ENCODE assay signal across 9 mouse cellular contexts in genomic region chrX:166167307-166167706, GRCm38 (mm10). TPM values are rescaled to one million over a fixed set of nuclear protein-coding genes. Genes with fewer than 3 reads are reported as not detected.
A peak's percentile ranks its signal among the peaks of the same experiment; 100 is the strongest.
DNase-seq lines count a peak whose midpoint lies in the region; ATAC-seq and TF ChIP-seq lines count a peak whose summit lies in the region.
"Had no signal": no experiment of that assay in that cellular context is flagged by ENCODE, and none has a peak within 500 bp of the region (broad histone marks: within the 10 kb centered on the region; RNA-seq: fewer than 3 reads in every experiment).

No protein-coding gene starts in this region.

- in situ Hi-C loops in ES-E14 (cut with MboI; ENCODE audit: low sequenced_read_pairs in 2 of 2, unreplicated experiment in 2 of 2) = loop anchor here in 1 of 2 experiments (25.0 kb wide), 2 partner anchors 195 to 495 kb away; no protein-coding TSS in a partner anchor

- no peak overlapping the region for H3K4me3 ChIP-seq in ES-E14 (ENCODE audit: insufficient read depth in 1 of 2, low read depth in 1 of 2, low read length in 2 of 2, poor library complexity in 1 of 2, severe bottlenecking in 1 of 2)
- H3K4me3 ChIP-seq in embryonic facial prominence, embryonic 11.5 days (ENCODE audit: low read depth, low read length) = no peak overlapping the region
- no peak overlapping the region for H3K4me3 ChIP-seq in stomach, postnatal 0 days (ENCODE audit: low read depth, low read length)
- no peak overlapping the region for H3K4me3 ChIP-seq in forebrain, embryonic 13.5 days
- H3K4me3 ChIP-seq: liver, embryonic 13.5 days had no signal

- no peaks in the 10 kb centered on the region for H3K36me3 ChIP-seq in ES-E14 (ENCODE audit: control insufficient read depth, insufficient read depth, low read length, poor library complexity, severe bottlenecking)
- H3K36me3 ChIP-seq in embryonic facial prominence, embryonic 11.5 days (replicated peaks; ENCODE audit: control insufficient read depth, insufficient read depth, low read depth, low read length) = no peaks in the 10 kb centered on the region
- H3K36me3 ChIP-seq in stomach, postnatal 0 days (ENCODE audit: control insufficient read depth, insufficient read depth, low read length) = no peaks in the 10 kb centered on the region
- H3K36me3 ChIP-seq in forebrain, embryonic 13.5 days (ENCODE audit: poor library complexity, severe bottlenecking) = no peaks in the 10 kb centered on the region
- H3K36me3 ChIP-seq: liver, embryonic 13.5 days had no signal

- TF ChIP-seq CTCF in stomach, postnatal 0 days (IDR thresholded peaks at IDR 0.05; ENCODE audit: low read depth) = peak; percentile 71

- H3K9ac ChIP-seq in ES-E14 (ENCODE audit: insufficient read depth, low read depth, low read length, poor library complexity, severe bottlenecking) = no peak overlapping the region
- no peak overlapping the region for H3K9ac ChIP-seq in embryonic facial prominence, embryonic 11.5 days (replicated peaks; ENCODE audit: low read length)
- H3K9ac ChIP-seq in stomach, postnatal 0 days (ENCODE audit: low read length) = no peak overlapping the region
- H3K9ac ChIP-seq in forebrain, embryonic 13.5 days = no peak overlapping the region
- H3K9ac ChIP-seq: liver, embryonic 13.5 days had no signal

- H3K27ac ChIP-seq in ES-E14 (ENCODE audit: insufficient read depth, low read depth, low read length, poor library complexity, severe bottlenecking) = no peak overlapping the region
- no peak overlapping the region for H3K27ac ChIP-seq in embryonic facial prominence, embryonic 11.5 days (replicated peaks; ENCODE audit: low read depth, low read length)
- no peak overlapping the region for H3K27ac ChIP-seq in stomach, postnatal 0 days (replicated peaks)
- no peak overlapping the region for H3K27ac ChIP-seq in forebrain, embryonic 13.5 days
- H3K27ac ChIP-seq: liver, embryonic 13.5 days had no signal

- no peak for ATAC-seq in embryonic facial prominence, embryonic 11.5 days (replicated peaks; ENCODE audit: insufficient number of reproducible peaks, low FRiP score, low TSS enrichment, low read depth)
- no peak for ATAC-seq in stomach, postnatal 0 days (ENCODE audit: low FRiP score, low TSS enrichment)
- no peak for ATAC-seq in forebrain, embryonic 13.5 days

- no peaks in the 10 kb centered on the region for H3K9me3 ChIP-seq in ES-E14 (ENCODE audit: control insufficient read depth, insufficient read depth, low read depth, low read length)
- no peaks in the 10 kb centered on the region for H3K9me3 ChIP-seq in embryonic facial prominence, embryonic 11.5 days (replicated peaks; ENCODE audit: control insufficient read depth, low read length)
- H3K9me3 ChIP-seq in stomach, postnatal 0 days (ENCODE audit: control insufficient read depth, low read length) = no peaks in the 10 kb centered on the region
- no peaks in the 10 kb centered on the region for H3K9me3 ChIP-seq in forebrain, embryonic 13.5 days (replicated peaks)
- H3K9me3 ChIP-seq: liver, embryonic 13.5 days had no signal

- no peaks in the 10 kb centered on the region for H3K4me1 ChIP-seq in ES-E14 (ENCODE audit: control insufficient read depth in 2 of 2, insufficient read depth in 2 of 2, low read length in 2 of 2, poor library complexity in 1 of 2)
- no peaks in the 10 kb centered on the region for H3K4me1 ChIP-seq in embryonic facial prominence, embryonic 11.5 days (ENCODE audit: control insufficient read depth, insufficient read depth, low read length)
- H3K4me1 ChIP-seq in stomach, postnatal 0 days (replicated peaks; ENCODE audit: control insufficient read depth, insufficient read depth) = no peaks in the 10 kb centered on the region
- H3K4me1 ChIP-seq in forebrain, embryonic 13.5 days = peaks cover 7% of the 10 kb centered on the region; the same call in 1 of the 2 replicates

- H3K4me2 ChIP-seq in embryonic facial prominence, embryonic 11.5 days (ENCODE audit: low read depth, low read length) = no peak overlapping the region
- no peak overlapping the region for H3K4me2 ChIP-seq in stomach, postnatal 0 days (replicated peaks; ENCODE audit: low read depth)
- H3K4me2 ChIP-seq in forebrain, embryonic 13.5 days = no peak overlapping the region
- H3K4me2 ChIP-seq: liver, embryonic 13.5 days had no signal

- H3K27me3 ChIP-seq in embryonic facial prominence, embryonic 11.5 days (ENCODE audit: control insufficient read depth, insufficient read depth, low read length) = no peaks in the 10 kb centered on the region
- H3K27me3 ChIP-seq in stomach, postnatal 0 days (ENCODE audit: control insufficient read depth, insufficient read depth, low read length) = no peaks in the 10 kb centered on the region
- H3K27me3 ChIP-seq in forebrain, embryonic 13.5 days = 0 out of 2 replicates have a peak, but pooled peaks cover 3% of the 10 kb centered on the region
- H3K27me3 ChIP-seq: liver, embryonic 13.5 days had no signal

- TF ChIP-seq EP300 in stomach, postnatal 0 days (optimal IDR thresholded peaks at IDR 0.05) = no peak

- peak; percentile 18 for DNase-seq in cerebellum, adult 11 months
- DNase-seq in cerebellum, adult 11-12 months = no peak
- peak; percentile 19 to 53 for DNase-seq in layer of hippocampus, adult 18-20 months (ENCODE audit: low spot score in 2 of 2)
- no peak for DNase-seq in layer of hippocampus, adult 8-10 months (ENCODE audit: low spot score in 2 of 2)
- peak; percentile 31 for DNase-seq in ES-E14 (ENCODE audit: low read depth, low spot score)
- peak; percentile 77 for DNase-seq in embryonic facial prominence, embryonic 11.5 days (ENCODE audit: low spot score)
- no peak for DNase-seq in stomach, postnatal 0 days (ENCODE audit: low spot score)
- DNase-seq: liver, embryonic 13.5 days had no signal

- 8% methylated on average over 4 of the region's 4 CpGs for WGBS in embryonic facial prominence, embryonic 11.5 days
- WGBS in stomach, postnatal 0 days = 9% methylated on average over 4 of the region's 4 CpGs
- 8% methylated on average over 4 of the region's 4 CpGs for WGBS in forebrain, embryonic 13.5 days

TF ChIP-seq in ES-E14, 5 proteins besides CTCF, POLR2A, EP300 and RAD21:
- TF ChIP-seq HCFC1 (IDR thresholded peaks at IDR 0.05; ENCODE audit: borderline replicate concordance, insufficient read depth, low read length) (no peak), ZNF384 (IDR thresholded peaks at IDR 0.05; ENCODE audit: low read depth, low read length) (no peak), ZC3H11A (IDR thresholded peaks at IDR 0.05; ENCODE audit: borderline replicate concordance, low read depth, low read length) (peak; percentile 52; the same call in 1 of the 2 replicates)

RNA-seq across cellular contexts. Expression of gene Gemin8, which starts 2.9 kb away (rescaled TPM):
- total RNA-seq in layer of hippocampus, adult 18-20 months (2021) = 10 to 100 TPM; 13.1 to 14.8 TPM
- 10 to 100 TPM; 12.4 to 16.2 (median 13.1) TPM for total RNA-seq in layer of hippocampus, adult 8-10 months (2022)
- total RNA-seq in ES-E14 (2012; rRNA removed) = 7.0 and 8.5 TPM in 2 replicates
- 13.0 and 19.3 TPM in 2 replicates for polyA plus RNA-seq in embryonic facial prominence, embryonic 11.5 days (2014; fragmentation: Nextera tagmentation; extraction: Ambion mirVana)
- 4.0 and 4.2 TPM in 2 replicates for polyA plus RNA-seq in stomach, postnatal 0 days (2015; fragmentation: Nextera tagmentation; extraction: Ambion mirVana)
- polyA plus RNA-seq in forebrain, embryonic 13.5 days (2015; fragmentation: Nextera tagmentation; extraction: Ambion mirVana) = 12.4 and 16.1 TPM in 2 replicates

Comparison
In these comparisons a context has a peak if more than half of its experiments do, and no peak if none do; other contexts are left out.
1. DNase-seq: peak in cerebellum, adult 11 months (single experiment), layer of hippocampus, adult 18-20 months (2 of 2), ES-E14 (single experiment) and embryonic facial prominence, embryonic 11.5 days (single experiment); none in cerebellum, adult 11-12 months (single experiment), layer of hippocampus, adult 8-10 months (0 of 2) and stomach, postnatal 0 days (single experiment).